Mouse (Mus musculus) central nervous system, embryonic 11.5 days (tissue): Measurements from ENCODE around the gene Snrnp35. TPM values are rescaled to one million over a fixed set of nuclear protein-coding genes. Genes with fewer than 3 reads are reported as not detected.

Source experiments
- polyA plus RNA-seq: library from polyadenylated mRNA; depleted of rRNA; stranded (reverse); fragments of >200 nt; gene quantifications from 2 replicates; pipeline ENCODE4 v1.2.3, GENCODE M21; 2012; rRNA removed

Snrnp35 gene
- polyA plus RNA-seq = 19.5 and 35.7 TPM in 2 replicates

DNA sequence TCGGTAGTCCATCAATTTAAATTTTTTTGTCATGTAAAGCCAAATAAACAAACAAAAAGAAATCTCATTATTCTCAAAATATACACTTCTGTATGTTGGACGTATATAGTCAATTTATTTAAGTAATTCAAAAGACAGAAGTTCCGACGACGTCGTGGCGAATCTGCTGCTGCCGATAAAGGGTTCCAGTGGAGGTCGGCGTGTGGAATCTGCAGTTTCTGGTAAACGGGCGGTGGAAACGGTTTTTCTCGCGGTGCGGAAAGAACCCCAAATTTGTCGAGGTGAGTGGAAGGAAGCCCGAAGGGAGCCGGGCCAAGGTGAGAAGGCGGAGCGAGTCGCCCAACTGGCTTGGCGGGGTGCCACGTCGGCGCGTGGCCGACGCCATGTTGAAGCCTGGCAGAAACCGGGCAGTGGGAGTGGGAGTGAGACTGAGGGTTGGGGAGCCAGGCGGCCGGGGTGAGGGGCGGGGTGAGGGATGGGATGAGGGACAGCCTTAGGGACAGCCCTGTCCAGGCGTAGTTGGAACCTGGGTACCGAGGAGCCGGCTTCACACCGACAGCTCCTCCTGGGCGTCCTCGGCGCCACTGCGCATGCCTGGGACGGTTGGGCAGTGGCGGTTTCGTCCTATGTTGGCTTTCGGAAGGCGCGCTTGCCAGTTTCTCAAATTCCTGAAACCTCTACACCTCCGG lies at the start of gene Snrnp35:
TSS of gene Snrnp35 (plus strand) at position 169 of the 689 bp plus-strand sequence.

DNA sequence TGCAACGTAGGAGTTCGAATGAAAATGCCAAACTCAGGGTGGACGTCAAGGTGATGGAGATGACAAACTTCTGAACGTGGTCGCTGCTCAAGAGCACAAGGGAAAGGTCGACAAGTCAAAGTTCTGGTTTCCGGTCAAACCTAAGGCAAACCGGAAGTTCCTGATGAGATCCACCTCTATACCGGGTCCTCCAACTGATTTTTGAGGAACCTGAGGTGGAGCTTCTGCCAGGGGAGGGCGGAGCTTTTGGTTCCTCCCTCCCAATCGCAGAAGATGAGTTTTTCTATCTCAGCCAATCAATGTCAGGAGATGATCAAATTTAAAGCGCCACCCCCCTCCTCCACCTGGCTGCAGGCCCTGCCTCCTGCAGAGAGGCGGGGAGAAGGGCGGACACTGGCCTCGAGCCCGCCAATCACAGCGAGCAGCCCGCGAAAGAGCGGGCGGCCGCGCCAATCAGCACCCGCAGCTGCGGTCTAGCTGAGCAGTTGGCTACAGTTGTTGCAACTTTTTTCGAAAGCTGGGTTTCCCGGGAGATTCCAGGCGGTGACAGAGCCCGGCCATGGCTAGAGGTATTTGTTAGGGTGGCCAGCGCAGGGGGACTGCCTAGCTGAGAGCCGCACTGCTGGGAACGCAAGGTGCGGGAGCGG lies 43.4 kb upstream of the Snrnp35 start, which contains the start of gene Kmt5a:
TSS of gene Kmt5a (plus strand) at position 484 of the 647 bp plus-strand sequence.

GRCm38 (mm10) chr5:124530655-124531582 lies 48.0 kb downstream of the Snrnp35 start, which contains the start of gene Rilpl1:
Rilpl1 (minus strand) TSS chr5:124531391.

GRCm38 (mm10) chr5:124540383-124540786 lies 57.5 kb downstream of the Snrnp35 start, which contains the start of gene Tmed2:
Tmed2 (plus strand) TSS chr5:124540695.

Other genes starting within 250 kb of the Snrnp35 start
- gene Pitpnm2, start 233.4 kb upstream of the Snrnp35 start, polyA plus RNA-seq = 14.2 and 24.1 TPM in 2 replicates
- 20.7 and 22.5 TPM in 2 replicates for gene Mphosph9, start 155.2 kb upstream of the Snrnp35 start, polyA plus RNA-seq
- gene 2810006K23Rik, start 155.0 kb upstream of the Snrnp35 start, polyA plus RNA-seq = 14.9 and 15.1 TPM in 2 replicates
- gene Cdk2ap1, start 120.1 kb upstream of the Snrnp35 start, polyA plus RNA-seq = 528 and 751 TPM in 2 replicates
- gene Sbno1, start 57.1 kb upstream of the Snrnp35 start, polyA plus RNA-seq = 54.9 and 61.7 TPM in 2 replicates
- 107 and 142 TPM in 2 replicates for gene Kmt5a, start 43.2 kb upstream of the Snrnp35 start, polyA plus RNA-seq
- gene Rilpl2, start 4.8 kb upstream of the Snrnp35 start, polyA plus RNA-seq = 20.8 and 22.7 TPM in 2 replicates
- gene Rilpl1, start 48.3 kb downstream of the Snrnp35 start, polyA plus RNA-seq = 19.3 and 23.0 TPM in 2 replicates
- gene Tmed2, start 57.6 kb downstream of the Snrnp35 start, polyA plus RNA-seq = 115 and 224 TPM in 2 replicates
- 23.1 and 35.3 TPM in 2 replicates for gene Ddx55, start 69.7 kb downstream of the Snrnp35 start, polyA plus RNA-seq
- gene Eif2b1, start 96.0 kb downstream of the Snrnp35 start, polyA plus RNA-seq = 38.9 and 52.8 TPM in 2 replicates
- 94.2 and 109 TPM in 2 replicates for gene Gtf2h3, start 96.0 kb downstream of the Snrnp35 start, polyA plus RNA-seq
- 29.3 and 36.7 TPM in 2 replicates for gene Atp6v0a2, start 145.4 kb downstream of the Snrnp35 start, polyA plus RNA-seq
- gene Dnah10, start 242.0 kb downstream of the Snrnp35 start, polyA plus RNA-seq = 0.29 and 0.48 TPM in 2 replicates